In the genomic region with DNA sequence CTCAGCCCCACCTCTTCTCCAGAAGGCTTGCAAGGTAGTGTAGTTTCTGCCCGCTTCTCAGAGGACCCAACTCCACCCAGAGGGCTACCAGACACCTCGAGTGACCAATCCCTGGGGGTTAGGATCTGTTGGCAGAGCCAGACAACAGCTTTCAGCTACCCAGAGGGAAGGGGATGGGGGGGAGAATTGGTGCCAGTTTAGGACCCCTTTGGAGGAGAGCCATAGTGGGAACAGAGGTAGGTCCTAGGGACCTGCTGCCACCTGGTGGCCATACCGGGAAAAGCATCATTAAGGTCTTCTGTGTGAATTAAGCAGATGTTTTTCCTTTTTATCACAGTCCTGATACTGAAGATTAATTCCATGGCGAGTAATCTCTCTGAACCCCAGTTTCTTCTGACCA, we compare ENCODE assay signal across 9 mouse cellular contexts. TPM values are rescaled to one million over a fixed set of nuclear protein-coding genes. Genes with fewer than 3 reads are reported as not detected.
DNase-seq lines count a peak whose midpoint lies in the region; ATAC-seq and TF ChIP-seq lines count a peak whose summit lies in the region.
"Had no signal": no experiment of that assay in that cellular context is flagged by ENCODE, and none has a peak within 500 bp of the region (broad histone marks: within the 10 kb centered on the region; RNA-seq: fewer than 3 reads in every experiment).

No protein-coding gene starts in this region.

- no peak for TF ChIP-seq EP300 in heart, postnatal 0 days (IDR thresholded peaks at IDR 0.05; ENCODE audit: low read depth)

- no peak for ATAC-seq in heart, postnatal 0 days (ENCODE audit: insufficient read depth, low read depth)
- ATAC-seq in megakaryocyte, adult 5-6 weeks (ENCODE audit: poor library complexity, severe bottlenecking), result peak; percentile 63
- no peak for ATAC-seq in activated CD4-positive, CD25-positive, alpha-beta regulatory T cell, adult 4 months

- no peak overlapping the region for H3K4me3 ChIP-seq in heart, postnatal 0 days (ENCODE audit: low read depth, low read length)
- H3K4me3 ChIP-seq: liver, embryonic 15.5 days had no signal

- WGBS in heart, postnatal 0 days, result 21% methylated on average over 4 of the region's 4 CpGs

- no peak overlapping the region for H3K4me2 ChIP-seq in heart, postnatal 0 days (ENCODE audit: low read depth, low read length)
- H3K4me2 ChIP-seq: liver, embryonic 15.5 days had no signal

- no peaks in the 10 kb centered on the region for H3K9me3 ChIP-seq in heart, postnatal 0 days (replicated peaks; ENCODE audit: control insufficient read depth, low read length)
- H3K9me3 ChIP-seq: liver, embryonic 15.5 days had no signal

- DNase-seq in ES-CJ7 (ENCODE audit: low read depth, low spot score), result peak; percentile 72
- peak; percentile 74 to 76 for DNase-seq in adrenal gland, adult 18-20 months (ENCODE audit: low spot score in 2 of 2)
- peak; percentile 83 for DNase-seq in embryo, embryonic 11 days
- no peak for DNase-seq in heart, postnatal 0 days (ENCODE audit: low spot score)
- DNase-seq in layer of hippocampus, adult 9-10 months (ENCODE audit: low spot score), result peak; percentile 47
- peak; percentile 20 to 35 for DNase-seq in right cerebral cortex, postnatal 36 days (ENCODE audit: low spot score in 2 of 2)

- no peaks in the 10 kb centered on the region for H3K4me1 ChIP-seq in heart, postnatal 0 days (ENCODE audit: control insufficient read depth, insufficient read depth)

- H3K9ac ChIP-seq in heart, postnatal 0 days (replicated peaks; ENCODE audit: low read depth, low read length), result no peak overlapping the region
- H3K9ac ChIP-seq: liver, embryonic 15.5 days had no signal

- peak; percentile 86 for TF ChIP-seq CTCF in heart, postnatal 0 days (IDR thresholded peaks at IDR 0.05; ENCODE audit: low read depth)

- no peak overlapping the region for H3K27ac ChIP-seq in heart, postnatal 0 days (ENCODE audit: low read depth)
- H3K27ac ChIP-seq: liver, embryonic 15.5 days had no signal

- H3K36me3 ChIP-seq in heart, postnatal 0 days (replicated peaks; ENCODE audit: control insufficient read depth, insufficient read depth, low read length), result no peaks in the 10 kb centered on the region
- H3K36me3 ChIP-seq: liver, embryonic 15.5 days had no signal

- 0 out of 2 replicates have a peak, but pooled peaks cover 10% of the 10 kb centered on the region for H3K27me3 ChIP-seq in heart, postnatal 0 days (ENCODE audit: control insufficient read depth, insufficient read depth, low read length)

RNA-seq across cellular contexts. Expression of a gene that starts 11.3 kb away (rescaled TPM):
- total RNA-seq in adrenal gland, adult 18-20 months (2021), result over 10,000 TPM in 1 of 2 experiments, 1,000 to 10,000 TPM in 1; 1,926 to 12,846 TPM
- total RNA-seq in heart, postnatal 0 days (2014; rRNA removed; ENCODE audit: low replicate concordance), result 6.2 and 9.8 TPM in 2 replicates
- 0.66 and 1.2 TPM in 2 replicates for polyA plus RNA-seq in heart, postnatal 0 days (2015; fragmentation: Nextera tagmentation; extraction: Ambion mirVana)
- 0.54 and 0.64 TPM in 2 replicates for total RNA-seq in megakaryocyte, adult 5-6 weeks (2015)
- total RNA-seq in megakaryocyte, adult 5-6 weeks (2017), result 0.18 and 0.98 TPM in 2 replicates
- polyA plus RNA-seq in activated CD4-positive, CD25-positive, alpha-beta regulatory T cell, adult 4 months (2017; shearing (Covaris generic)), result 1 to 10 TPM in 1 of 2 experiments, not detected in 1; 3.2 TPM

Comparison
In these comparisons a context has a peak if more than half of its experiments do, and no peak if none do; other contexts are left out.
1. RNA of a gene that starts 11.3 kb away (total RNA-seq): 1,926 to 12,846 TPM in adrenal gland, adult 18-20 months; 6.2 to 9.8 TPM in heart, postnatal 0 days and 0.18 to 0.98 TPM in megakaryocyte, adult 5-6 weeks; every median in the first group is over 100 times any median in the second.